Mouse (Mus musculus): ENCODE measurements at regions not wholly inside any gene's neighbourhood (a gene's known extent, or its start where the extent isn't known, plus 50 kb on each side); places are given as distances from the start of the nearest gene placed in this dataset.
"Not testable (repeated sequence)": the region's sequence is repeated elsewhere in the genome, so short reads cannot be mapped to it uniquely, and the experiment has no call there.

DNA sequence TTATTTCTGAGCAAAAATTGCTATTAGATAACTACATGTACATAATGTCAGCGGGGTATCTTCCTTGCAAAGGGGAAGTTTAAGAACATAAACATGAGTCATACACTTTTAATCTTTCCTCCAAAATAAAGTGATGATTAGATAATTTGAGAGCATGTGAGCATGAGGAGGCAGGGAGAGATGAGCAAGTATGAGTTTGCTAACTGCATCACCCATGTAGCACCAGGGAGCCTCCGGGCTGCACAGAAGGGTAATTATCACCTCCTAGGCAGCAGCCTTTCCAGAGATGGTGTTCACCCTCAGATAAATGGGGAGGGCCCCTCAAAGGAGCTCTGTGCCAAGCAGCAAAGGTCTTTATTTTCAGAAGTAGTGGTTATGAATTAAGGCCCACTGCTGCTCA lies 568.1 kb upstream of the G6pd2 start:
- DNase-seq: no peak

DNA sequence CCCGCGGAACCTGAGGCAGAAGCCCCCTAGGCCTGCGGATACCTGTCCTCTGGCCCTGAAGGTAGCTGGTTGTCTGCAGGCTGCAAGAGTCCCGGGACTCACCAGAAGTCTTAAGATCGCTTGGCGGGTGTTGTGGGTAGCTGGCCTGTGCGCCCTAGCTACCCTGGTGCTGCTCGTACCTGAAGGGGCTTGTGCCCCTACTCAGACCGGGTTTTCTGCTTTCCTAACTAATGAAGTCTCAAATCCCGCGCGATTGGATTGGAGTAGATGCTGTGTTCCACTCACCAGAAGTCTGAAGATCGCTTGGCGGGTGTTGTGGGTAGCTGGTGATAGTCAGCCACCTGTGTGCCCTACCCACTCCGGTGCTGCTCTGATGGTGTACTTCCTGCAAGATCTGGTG lies 520.1 kb upstream of the G6pd2 start:
- DNase-seq: not testable (repeated sequence)

DNA sequence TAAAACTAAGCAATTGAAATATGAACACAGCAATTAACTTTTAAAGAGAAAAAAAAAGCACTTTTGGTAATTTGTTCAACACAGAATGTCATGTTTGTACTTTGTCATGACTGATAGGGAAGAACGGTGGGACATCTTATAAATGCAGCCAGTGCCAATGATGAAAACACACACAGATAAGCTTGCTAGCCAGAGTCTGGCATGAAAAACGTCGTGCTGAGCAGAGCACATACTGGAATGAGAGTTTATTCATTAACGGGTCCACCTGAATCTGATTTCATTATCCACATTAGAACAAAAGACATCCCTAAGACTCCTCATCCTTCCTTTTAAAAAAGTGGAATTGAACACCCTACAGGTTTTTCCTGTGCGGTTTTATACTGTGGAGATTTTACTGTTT lies 493.7 kb upstream of the G6pd2 start:
- DNase-seq: no peak

DNA sequence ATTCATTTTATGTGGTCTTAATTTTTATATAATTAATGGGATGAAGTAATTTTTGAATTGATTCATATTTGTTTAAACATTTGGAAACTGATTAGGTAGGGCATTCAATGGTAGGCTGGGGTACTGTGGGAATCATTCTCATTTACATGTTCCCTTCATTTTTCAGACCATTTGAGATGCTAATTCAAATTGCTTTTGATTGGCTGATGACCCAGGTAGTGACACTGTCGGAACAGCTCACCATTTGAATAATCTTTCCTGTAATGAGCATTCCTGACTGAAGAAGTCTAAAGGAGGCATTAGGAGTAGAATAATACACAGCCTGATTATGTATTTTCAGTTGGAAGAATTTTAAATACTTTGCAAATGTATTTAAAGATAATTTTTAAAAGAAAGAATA lies 457.2 kb upstream of the G6pd2 start:
- peak; percentile 4 for DNase-seq

DNA sequence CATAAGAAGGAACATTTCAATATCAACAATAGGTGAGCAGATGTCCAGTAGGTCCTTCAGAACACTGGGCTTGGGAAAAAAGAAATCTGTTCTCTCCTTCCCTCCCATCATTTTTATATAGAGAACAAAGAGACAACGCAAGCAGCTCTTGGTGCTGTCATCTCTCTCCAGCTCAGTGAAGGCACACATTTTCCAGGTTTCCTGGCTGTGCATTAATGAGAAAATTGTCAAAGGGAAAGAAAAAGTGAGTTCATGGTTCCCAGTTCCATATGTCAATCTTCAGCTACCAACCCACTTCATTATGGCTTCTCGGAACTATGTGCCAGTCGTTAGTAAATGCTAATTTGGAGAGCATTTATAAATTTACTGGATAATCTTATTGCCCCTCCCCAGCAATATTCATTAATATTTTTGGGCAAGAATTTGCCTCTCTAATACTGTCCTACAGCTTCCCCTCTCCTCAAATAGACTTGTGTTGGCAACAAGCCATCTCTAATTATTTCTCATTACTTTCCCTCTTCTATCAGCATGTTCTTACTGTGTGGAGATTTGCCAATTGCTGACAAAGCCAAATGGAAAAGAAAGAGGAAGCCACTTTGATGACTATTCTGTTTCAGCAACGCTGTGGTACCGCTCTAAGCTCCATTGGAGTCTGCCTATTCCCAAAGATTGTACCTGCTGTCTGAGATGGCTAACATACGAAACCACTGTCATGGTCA lies 453.2 kb upstream of the G6pd2 start:
- peak; percentile 62 for DNase-seq

DNA sequence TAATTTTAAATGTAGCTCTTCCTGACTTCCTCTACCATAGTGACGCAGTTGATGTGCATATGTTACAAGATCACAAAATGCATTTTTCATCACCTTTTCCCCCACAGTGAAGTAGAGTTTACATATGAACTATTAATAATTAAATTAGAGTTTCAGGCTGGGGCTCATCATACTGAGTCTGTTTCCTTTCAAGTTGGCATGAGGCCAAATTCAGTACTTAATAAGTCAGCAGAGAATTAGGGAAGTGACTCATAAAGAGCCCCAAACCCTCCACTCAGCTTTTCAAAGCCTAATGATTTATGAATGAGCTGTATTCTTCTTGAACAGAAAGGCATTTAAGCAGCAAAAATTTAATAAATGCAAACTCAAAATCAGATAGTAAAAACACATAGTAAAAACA lies 435.7 kb upstream of the G6pd2 start:
- DNase-seq: peak; percentile 60

DNA sequence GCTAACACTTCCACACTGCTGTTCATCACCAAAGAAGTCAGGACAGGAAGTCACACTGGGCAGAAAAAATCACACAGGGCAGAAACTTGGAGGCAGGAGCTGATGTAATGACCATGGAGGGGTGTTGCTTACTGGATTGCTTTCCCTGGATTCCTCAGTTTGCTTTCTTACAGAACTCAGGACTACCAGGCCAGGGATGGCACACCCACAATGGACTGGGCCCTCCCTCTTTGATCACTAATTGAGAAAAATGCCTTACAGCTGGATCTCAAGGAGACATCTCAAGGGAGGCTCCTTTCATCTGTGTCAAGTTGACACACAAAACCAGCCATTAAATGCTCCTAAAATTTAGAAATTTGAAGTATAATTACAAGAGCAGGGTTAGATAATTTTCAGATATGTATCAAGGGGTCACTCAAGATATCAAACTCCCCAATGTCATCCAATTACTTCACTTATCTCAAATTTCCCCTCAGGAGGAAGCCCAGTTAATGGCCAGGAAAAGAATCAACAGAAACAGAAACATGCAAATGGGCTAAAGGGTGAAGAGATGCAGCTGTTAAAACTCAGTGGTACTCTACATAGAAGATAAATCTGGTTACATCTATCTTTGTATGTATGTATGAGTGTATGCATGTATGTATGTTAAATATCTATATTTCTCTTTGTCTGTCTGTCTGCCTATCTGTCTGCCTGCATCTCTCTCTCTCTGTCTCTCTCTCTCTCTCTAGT lies 413.5 kb upstream of the G6pd2 start:
- DNase-seq: no peak

Data from retina, postnatal 1 day (tissue).